29 mouse cellular contexts compared by ENCODE assay signal in genomic region chr17:90271165-90271564, GRCm38 (mm10).
A peak's percentile ranks its signal among the peaks of the same experiment; 100 is the strongest.
DNase-seq lines count a peak whose midpoint lies in the region; ATAC-seq and TF ChIP-seq lines count a peak whose summit lies in the region.
"Had no signal": no experiment of that assay in that cellular context is flagged by ENCODE, and none has a peak within 500 bp of the region (broad histone marks: within the 10 kb centered on the region; RNA-seq: fewer than 3 reads in every experiment).

No protein-coding gene starts in this region.

- H3K27ac ChIP-seq in kidney, embryonic 15.5 days, result no peak overlapping the region
- peak overlapping the region; percentile 38 for H3K27ac ChIP-seq in ES-Bruce4 (ENCODE audit: insufficient read depth, low read length)
- H3K27ac ChIP-seq in stomach, postnatal 0 days (replicated peaks), result no peak overlapping the region
- H3K27ac ChIP-seq: embryonic facial prominence, embryonic 13.5 days; embryonic facial prominence, embryonic 15.5 days; forebrain, embryonic 10.5 days; forebrain, embryonic 12.5 days had no signal

- no peaks in the 10 kb centered on the region for H3K9me3 ChIP-seq in kidney, embryonic 15.5 days (replicated peaks)
- no peaks in the 10 kb centered on the region for H3K9me3 ChIP-seq in ES-Bruce4 (replicated peaks; ENCODE audit: control insufficient read depth, insufficient read depth, low read length, poor library complexity, severe bottlenecking)
- H3K9me3 ChIP-seq in stomach, postnatal 0 days (ENCODE audit: control insufficient read depth, low read length), result no peaks in the 10 kb centered on the region
- H3K9me3 ChIP-seq: embryonic facial prominence, embryonic 13.5 days; embryonic facial prominence, embryonic 15.5 days; forebrain, embryonic 10.5 days; forebrain, embryonic 12.5 days; G1E had no signal

- TF ChIP-seq EP300 in ES-Bruce4 (IDR thresholded peaks at IDR 0.05; ENCODE audit: insufficient read depth, low read depth, low read length), result peak; percentile 69
- TF ChIP-seq EP300 in stomach, postnatal 0 days (optimal IDR thresholded peaks at IDR 0.05), result no peak

- H3K4me2 ChIP-seq in kidney, embryonic 15.5 days, result no peak overlapping the region
- no peak overlapping the region for H3K4me2 ChIP-seq in stomach, postnatal 0 days (replicated peaks; ENCODE audit: low read depth)
- H3K4me2 ChIP-seq: embryonic facial prominence, embryonic 13.5 days; embryonic facial prominence, embryonic 15.5 days; forebrain, embryonic 12.5 days had no signal

- H3K36me3 ChIP-seq in kidney, embryonic 15.5 days, result no peaks in the 10 kb centered on the region
- H3K36me3 ChIP-seq in ES-Bruce4 (ENCODE audit: control insufficient read depth, insufficient read depth, low read length, poor library complexity, severe bottlenecking), result no peaks in the 10 kb centered on the region
- no peaks in the 10 kb centered on the region for H3K36me3 ChIP-seq in stomach, postnatal 0 days (ENCODE audit: control insufficient read depth, insufficient read depth, low read length)
- H3K36me3 ChIP-seq: embryonic facial prominence, embryonic 13.5 days; embryonic facial prominence, embryonic 15.5 days; forebrain, embryonic 10.5 days; forebrain, embryonic 12.5 days; G1E had no signal

- TF ChIP-seq CTCF in ES-Bruce4 (IDR thresholded peaks at IDR 0.05; ENCODE audit: low read depth, low read length), result no peak
- no peak for TF ChIP-seq CTCF in stomach, postnatal 0 days (IDR thresholded peaks at IDR 0.05; ENCODE audit: low read depth)

- H3K9ac ChIP-seq in kidney, embryonic 15.5 days, result no peak overlapping the region
- H3K9ac ChIP-seq in ES-Bruce4 (ENCODE audit: low read depth, poor library complexity, severe bottlenecking), result no peak overlapping the region
- no peak overlapping the region for H3K9ac ChIP-seq in stomach, postnatal 0 days (ENCODE audit: low read length)
- H3K9ac ChIP-seq: embryonic facial prominence, embryonic 13.5 days; embryonic facial prominence, embryonic 15.5 days; forebrain, embryonic 12.5 days had no signal

- no peak overlapping the region for H3K4me3 ChIP-seq in kidney, embryonic 15.5 days (replicated peaks)
- no peak overlapping the region for H3K4me3 ChIP-seq in ES-Bruce4 (ENCODE audit: low read depth, low read length)
- no peak overlapping the region for H3K4me3 ChIP-seq in stomach, postnatal 0 days (ENCODE audit: low read depth, low read length)
- H3K4me3 ChIP-seq: embryonic facial prominence, embryonic 13.5 days; embryonic facial prominence, embryonic 15.5 days; erythroblast, embryonic 14.5 days; forebrain, embryonic 10.5 days; forebrain, embryonic 12.5 days had no signal

- no peaks in the 10 kb centered on the region for H3K27me3 ChIP-seq in kidney, embryonic 15.5 days
- H3K27me3 ChIP-seq in ES-Bruce4 (ENCODE audit: control insufficient read depth, insufficient read depth, low read length, poor library complexity, severe bottlenecking), result no peaks in the 10 kb centered on the region
- no peaks in the 10 kb centered on the region for H3K27me3 ChIP-seq in stomach, postnatal 0 days (ENCODE audit: control insufficient read depth, insufficient read depth, low read length)
- H3K27me3 ChIP-seq: CH12.LX; embryonic facial prominence, embryonic 13.5 days; embryonic facial prominence, embryonic 15.5 days; forebrain, embryonic 12.5 days; Patski had no signal

- no peak for TF ChIP-seq POLR2A in ES-Bruce4 (IDR thresholded peaks at IDR 0.05; ENCODE audit: insufficient read depth, low read length)

- DNase-seq in kidney, adult 9 months, result no peak
- DNase-seq in R1 (ENCODE audit: low read depth, low spot score) (peak; percentile 79), ZHBTc4 (ENCODE audit: low read depth, low spot score) (peak; percentile 70)
- no peak for DNase-seq in stomach, postnatal 0 days (ENCODE audit: low spot score)
- no peak for DNase-seq in layer of hippocampus, postnatal 14 days (ENCODE audit: low spot score in 2 of 2)
- DNase-seq: adrenal gland, adult 2 months; adrenal gland, postnatal 10 days; adrenal gland, postnatal 25 days; B cell, adult 2 months; cerebellum, adult 11 months; cerebellum, adult 18-20 months; cerebellum, adult 8-10 months; cerebellum, adult 9-11 months; cerebellum, postnatal 14 days; cerebellum, postnatal 36 days; embryo, embryonic 11 days had no signal

- 0 out of 2 replicates have a peak, but pooled peaks have one; percentile 43 for ATAC-seq in kidney, embryonic 15.5 days (replicated peaks; ENCODE audit: low FRiP score)
- ATAC-seq in stomach, postnatal 0 days (ENCODE audit: low FRiP score, low TSS enrichment), result no peak
- ATAC-seq: CD4-positive, CD25-positive, alpha-beta regulatory T cell, adult 4 months; forebrain, embryonic 14.5 days; forebrain, embryonic 16.5 days; Patski had no signal

- no peaks in the 10 kb centered on the region for H3K4me1 ChIP-seq in kidney, embryonic 15.5 days
- peaks cover 2% of the 10 kb centered on the region for H3K4me1 ChIP-seq in ES-Bruce4 (ENCODE audit: control insufficient read depth, insufficient read depth, low read length)
- H3K4me1 ChIP-seq in stomach, postnatal 0 days (replicated peaks; ENCODE audit: control insufficient read depth, insufficient read depth), result no peaks in the 10 kb centered on the region
- H3K4me1 ChIP-seq: embryonic facial prominence, embryonic 13.5 days; embryonic facial prominence, embryonic 15.5 days; forebrain, embryonic 12.5 days had no signal

- WGBS in kidney, embryonic 15.5 days, result 29% methylated on average over 4 of the region's 4 CpGs
- 21% methylated on average over 4 of the region's 4 CpGs for WGBS in stomach, postnatal 0 days

Comparison
In these comparisons a context has a peak if more than half of its experiments do, and no peak if none do; other contexts are left out.
1. DNase-seq: peak in R1 (single experiment) and ZHBTc4 (single experiment); none in kidney, adult 9 months (single experiment), stomach, postnatal 0 days (single experiment) and layer of hippocampus, postnatal 14 days (0 of 2).